Mouse (Mus musculus): ENCODE measurements around the gene Itpkb.

Itpkb gene

DNA sequence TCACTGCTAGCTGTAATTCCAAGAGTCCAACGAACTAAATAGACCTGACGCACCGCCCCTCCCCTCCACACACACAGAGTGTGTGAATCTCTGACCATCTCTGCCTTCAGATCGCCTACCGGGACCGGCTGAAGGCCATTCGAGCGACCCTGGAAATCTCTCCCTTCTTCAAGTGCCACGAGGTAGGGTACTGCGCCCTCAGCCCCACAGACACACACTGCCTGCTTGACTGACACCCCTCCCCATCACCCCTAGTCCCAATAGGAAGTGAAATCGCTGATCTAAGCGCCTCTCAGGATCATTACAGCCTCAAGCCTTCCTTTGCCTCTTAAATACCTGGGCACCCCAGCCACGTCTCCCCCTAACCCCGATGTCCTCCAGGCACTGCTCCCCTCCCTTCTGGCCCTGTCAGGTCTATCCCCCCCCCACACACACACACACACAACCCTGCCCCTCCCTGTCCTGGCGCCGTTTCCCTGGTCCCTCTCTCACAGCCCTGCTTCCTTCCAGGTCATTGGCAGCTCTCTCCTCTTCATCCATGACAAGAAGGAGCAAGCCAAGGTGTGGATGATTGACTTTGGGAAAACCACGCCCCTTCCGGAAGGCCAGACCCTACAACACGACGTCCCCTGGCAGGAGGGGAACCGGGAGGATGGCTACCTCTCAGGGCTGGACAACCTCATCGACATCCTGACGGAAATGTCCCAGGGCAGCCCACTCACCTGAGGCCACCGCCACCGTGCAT is 91.1 kb downstream of the Itpkb start:
- DNase-seq (ENCODE audit: low spot score) = no peak

DNA sequence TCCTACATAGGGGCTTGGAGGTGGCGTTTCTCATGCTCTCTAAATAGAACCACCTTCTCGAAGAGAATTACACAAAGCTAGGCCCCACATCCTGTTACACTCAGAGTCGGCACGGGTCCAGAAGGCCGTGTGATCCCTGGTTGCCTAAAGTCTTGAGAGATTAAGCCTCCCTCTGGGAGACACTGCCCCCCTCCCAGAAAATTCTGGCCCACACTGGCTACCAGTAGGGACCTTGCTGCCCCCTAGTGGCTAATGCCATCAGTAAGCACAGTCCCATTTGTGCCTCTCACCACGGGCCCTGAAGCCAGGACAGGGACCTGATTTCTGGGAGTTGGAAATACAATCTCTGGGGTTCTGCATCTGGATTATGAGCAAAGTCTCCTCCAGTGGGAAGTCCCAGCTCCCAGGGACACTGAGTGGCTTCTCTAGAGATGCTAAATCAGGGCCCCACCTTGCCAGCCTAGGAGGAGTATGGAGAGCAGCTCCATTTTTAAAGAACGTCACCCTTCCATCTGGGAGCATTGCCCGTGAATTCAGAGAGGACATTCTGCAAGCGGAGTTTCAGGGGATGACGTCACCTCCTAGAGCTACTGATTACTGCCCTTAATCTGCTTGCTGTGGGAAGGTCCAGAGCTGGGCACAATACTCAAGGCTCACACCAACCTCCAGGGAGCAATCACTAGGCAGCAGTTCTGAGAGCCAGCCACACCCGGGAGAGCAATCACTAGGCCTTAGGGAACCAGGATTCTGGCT is 92.0 kb downstream of the Itpkb start:
- peak; percentile 85 for DNase-seq (ENCODE audit: low spot score)

DNA sequence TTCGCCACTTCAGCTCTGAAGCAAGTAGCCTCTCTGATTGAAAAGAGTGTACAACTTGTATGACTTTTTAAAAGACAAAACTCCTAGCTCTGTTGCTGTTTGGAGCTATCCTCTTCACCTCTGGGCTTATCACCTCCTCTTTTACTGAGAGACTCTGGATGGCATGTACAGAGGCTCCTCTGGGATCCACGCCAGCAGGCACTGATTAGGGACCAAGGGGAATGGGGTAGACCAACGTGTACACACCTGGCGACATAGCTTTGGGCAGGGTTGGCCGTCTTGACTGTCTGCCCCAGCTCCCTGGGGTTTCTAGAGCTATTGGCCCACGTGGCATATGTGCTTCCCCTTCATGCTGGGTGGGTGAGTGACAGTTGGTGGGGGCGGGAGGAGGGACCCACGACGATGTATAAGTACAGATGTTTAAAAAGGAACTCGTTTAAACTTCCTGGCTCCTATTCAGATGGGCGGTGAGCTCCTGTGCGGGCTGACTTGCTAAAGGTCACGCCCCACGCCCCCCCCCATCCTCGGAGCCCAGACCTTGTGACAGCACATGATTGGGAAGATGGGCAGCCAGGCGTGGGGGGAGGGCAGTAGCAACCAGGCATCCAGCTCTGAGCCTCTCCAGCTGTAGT is 92.8 kb downstream of the Itpkb start:
- no peak for DNase-seq (ENCODE audit: low spot score)

DNA sequence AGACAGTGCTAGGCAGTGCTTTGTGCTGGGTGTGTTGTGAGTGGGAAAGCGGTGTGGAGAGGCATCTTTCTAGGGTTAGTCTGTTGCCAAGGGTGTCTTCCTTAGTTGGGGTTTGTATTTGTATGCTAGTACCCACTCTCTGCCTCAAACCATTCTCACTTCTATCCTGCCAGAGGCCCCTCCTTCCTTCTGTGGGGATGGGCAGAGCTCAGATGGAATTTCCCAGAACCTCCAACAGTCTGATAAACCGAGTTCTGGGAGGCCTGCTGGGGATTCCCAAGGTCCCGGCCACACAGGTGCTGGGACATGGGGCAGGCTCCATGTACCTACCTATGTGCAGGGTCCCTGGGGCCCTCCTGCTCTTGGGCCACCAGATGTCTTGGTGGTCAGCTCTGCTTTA is 93.6 kb downstream of the Itpkb start:
- DNase-seq (ENCODE audit: low spot score) = no peak

DNA sequence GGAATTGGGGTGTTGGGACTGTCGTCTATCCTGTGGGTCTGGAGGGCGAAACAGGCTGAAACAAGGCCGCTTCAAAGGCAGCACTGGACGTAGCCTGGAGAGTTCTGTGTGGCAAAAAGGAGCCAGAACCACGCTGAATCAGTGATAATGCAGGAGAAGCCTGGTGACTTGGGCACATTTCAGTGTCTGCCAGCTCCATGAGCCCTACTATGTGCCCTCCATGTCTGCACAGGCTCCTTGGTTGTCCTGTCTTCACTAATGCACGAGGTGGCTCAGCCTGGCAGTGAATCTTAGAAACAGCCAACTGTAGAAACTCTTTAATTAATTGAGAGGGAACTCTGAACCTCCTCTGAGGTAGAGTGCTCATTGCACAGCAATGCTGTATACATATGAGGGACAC is 96.1 kb downstream of the Itpkb start:
- no peak for DNase-seq (ENCODE audit: low spot score)

DNA sequence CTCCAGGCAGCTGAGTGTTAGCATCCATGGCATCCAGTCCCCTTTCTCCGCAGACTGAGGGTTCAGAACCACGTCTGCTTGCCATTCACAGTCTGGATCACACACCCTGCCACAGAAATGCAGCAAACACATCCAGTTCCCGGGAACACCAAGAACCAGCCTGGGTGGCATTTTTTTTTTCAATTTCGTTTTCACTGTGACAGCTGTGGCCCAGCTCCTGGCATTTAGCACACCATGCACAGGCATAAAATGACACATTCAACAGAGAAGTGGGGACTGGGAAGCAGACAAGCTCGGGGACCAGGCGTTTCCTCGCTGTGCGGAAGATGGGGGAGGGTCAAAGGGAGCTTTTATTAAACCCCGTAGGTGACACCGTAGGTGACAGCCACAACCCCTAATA is 97.4 kb downstream of the Itpkb start:
- no peak for DNase-seq (ENCODE audit: low spot score)

DNA sequence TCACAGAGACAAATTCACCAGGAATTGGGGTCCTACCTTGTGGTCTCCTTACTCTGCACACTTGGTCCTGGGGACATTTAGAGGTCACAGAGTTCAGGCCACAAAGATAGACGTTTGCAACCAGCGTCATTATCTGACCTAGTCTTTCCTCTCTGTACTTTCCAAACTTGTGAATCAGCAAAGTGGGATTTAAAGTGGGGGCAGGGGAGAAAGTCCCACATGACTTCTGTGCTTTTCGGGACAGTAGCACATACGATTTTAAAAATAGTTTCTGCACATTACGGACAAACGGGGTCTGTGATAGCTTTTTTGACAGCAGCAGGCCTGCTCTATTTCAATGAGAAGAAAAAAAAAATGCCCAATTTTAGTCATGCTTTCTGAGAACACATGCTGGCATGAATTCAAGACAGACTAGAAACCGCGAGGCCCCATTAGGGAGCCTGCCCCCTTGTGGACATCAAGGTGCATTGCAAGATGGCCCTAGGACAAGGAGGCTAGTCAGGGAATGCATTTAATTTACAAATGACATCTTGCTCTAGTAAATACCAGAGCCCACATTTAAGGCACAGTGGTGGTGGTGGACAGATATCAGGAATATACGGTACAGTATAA is 97.9 kb downstream of the Itpkb start:
- DNase-seq (ENCODE audit: low spot score) = peak; percentile 77

DNA sequence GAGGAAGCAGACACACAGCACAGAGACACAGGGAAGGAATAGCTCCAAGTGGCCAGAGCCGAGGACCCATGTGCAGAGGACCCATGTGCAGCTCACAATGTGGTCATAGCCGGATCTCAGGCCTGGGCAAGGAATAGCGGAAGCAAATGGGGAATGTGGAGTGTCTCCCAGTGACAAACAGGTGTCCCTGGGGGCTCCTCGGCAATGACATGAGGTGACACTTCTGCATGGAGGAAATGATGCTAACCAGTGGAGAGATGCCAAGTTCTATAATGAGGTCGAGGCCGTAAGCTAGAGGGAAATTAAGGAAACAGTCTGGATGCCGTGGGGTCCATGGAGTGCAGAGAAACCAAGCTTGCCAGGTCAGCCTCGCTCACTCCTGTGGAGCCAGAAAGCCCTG is 98.6 kb downstream of the Itpkb start:
- no peak for DNase-seq (ENCODE audit: low spot score)

DNA sequence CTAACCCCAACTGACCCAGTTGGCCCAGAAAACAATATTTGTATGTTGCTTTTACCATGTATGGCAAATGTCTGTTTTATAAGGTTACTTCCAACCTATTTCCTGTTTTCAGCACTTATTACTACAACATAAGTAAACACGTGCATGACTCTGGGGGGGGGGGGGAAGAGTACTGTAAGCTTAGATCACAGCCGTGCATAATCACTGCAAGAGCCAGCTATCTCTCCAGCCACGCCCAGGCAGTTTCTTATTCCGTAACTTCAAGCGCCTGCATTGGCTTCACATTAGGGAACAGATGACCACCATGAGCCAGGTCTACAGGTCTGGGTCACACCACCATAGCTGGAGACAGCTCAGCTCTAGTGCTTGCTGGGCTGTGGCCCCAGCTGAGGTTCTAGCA is 99.5 kb downstream of the Itpkb start:
- DNase-seq (ENCODE audit: low spot score) = no peak

DNA sequence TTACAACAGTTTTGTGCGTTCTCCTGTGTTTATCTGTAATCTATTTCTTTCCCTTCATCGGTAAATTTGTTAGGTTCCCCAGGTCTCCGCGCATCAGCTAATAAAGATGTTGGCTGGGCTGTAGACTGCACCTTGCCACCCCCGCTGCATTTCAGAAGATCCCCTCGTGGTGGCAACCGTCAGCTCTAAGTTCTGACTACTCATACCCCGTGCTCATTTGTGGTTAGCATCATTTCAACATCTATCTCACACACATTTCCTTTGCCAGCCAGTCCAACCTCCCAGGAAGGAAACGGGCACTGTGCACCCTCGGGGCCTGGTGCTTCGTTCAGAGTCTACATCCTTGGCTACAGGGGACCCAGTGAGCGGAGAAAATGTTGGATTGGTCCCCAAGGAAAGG is 101.5 kb downstream of the Itpkb start:
- DNase-seq (ENCODE audit: low spot score) = no peak

DNA sequence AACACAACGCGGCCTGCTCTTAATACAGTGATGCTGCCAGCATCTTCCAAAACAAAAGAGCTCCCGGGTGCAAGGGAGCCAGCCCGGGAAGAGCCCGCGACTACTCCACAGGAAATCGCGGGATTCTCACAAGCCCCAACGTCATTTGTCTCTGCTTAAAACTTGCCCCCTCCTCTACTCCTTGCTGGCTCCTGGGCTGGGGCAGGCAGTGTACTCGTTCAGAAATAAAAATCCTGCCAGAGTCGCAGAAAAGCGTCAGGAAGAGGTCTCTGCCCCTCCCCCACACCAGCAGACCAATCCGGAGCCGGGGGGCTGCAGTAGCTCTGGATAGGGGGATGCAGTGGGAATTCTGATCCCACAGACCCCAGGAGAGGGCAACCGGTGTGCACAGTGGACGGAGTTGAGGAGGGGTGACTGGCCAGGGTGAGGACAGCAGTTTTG is 102.8 kb downstream of the Itpkb start:
- peak; percentile 69 for DNase-seq (ENCODE audit: low spot score)

DNA sequence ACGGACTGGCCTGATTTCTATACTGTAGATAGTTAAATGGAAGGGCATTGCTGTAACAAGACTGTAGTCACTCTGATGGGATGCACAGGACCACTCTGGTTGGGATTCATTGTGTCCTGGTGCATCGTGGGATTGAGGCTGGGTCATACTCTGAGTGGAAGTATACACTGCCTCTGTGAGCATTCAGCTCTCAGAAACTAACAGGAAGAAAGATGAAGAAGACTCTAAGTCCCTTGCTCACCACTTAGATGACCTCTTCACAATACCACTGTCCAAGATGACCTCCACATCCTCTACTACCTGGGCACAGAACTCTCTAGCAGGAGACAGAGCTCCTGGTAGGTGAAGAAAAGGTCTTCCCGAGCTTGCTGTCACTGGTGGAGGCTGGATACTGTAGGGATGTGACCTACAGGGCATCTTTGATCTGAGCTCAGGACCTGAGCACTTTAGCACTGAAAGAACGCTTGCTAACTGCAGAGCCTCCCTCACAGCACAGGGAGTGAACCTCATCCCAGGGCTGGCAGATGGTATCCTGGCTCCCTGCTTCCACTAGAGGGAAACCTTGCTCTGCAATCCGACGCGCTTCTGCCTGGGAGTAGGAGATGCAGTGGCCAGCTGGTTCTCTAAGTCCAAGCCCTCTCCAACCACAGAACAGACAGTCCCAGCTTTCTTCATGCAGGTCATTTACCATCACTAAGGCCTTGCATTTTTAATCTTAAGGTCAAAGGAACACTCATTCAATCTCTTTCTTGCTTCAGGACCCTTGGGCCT is 103.7 kb downstream of the Itpkb start:
- DNase-seq (ENCODE audit: low spot score) = peak; percentile 92

DNA sequence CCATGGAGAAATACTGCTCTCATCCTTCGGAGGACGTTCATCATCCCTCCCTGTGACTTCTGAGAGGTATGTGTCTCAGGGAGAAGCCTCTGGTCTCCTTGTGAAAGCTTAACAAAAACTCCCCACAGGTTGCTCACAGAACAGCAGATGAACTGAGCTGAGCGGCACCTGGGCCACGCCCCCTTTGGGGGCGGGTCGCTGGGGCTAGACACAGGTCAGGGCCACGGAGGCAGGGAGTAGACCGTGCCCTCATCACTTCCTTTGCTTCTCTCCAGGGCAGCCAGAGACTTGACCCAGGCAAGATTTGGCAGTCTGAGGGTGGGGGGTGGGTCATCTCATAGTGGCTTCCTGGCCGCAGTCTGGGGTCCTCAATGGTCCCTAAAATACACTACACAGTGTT is 104.6 kb downstream of the Itpkb start:
- peak; percentile 73 for DNase-seq (ENCODE audit: low spot score)

DNA sequence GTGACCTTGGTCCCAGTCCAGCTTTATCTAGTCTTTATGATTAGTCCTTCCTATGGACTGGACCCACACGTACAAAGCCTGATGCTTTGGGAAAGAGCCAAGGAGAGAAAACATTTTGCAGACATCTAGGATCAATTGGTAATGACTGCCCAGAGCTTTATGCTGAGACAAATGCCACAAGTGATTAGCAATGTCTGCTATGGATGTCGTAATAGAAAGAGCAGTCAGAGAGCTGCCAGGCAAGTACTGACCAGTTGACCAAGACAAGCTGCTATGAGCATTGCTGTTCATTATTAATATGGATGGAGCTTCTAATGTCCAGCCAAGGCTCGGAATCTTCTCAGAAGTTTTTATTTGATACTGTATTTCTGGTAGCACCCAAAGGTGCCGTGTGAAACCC is 109.2 kb downstream of the Itpkb start:
- DNase-seq (ENCODE audit: low spot score) = no peak

DNA sequence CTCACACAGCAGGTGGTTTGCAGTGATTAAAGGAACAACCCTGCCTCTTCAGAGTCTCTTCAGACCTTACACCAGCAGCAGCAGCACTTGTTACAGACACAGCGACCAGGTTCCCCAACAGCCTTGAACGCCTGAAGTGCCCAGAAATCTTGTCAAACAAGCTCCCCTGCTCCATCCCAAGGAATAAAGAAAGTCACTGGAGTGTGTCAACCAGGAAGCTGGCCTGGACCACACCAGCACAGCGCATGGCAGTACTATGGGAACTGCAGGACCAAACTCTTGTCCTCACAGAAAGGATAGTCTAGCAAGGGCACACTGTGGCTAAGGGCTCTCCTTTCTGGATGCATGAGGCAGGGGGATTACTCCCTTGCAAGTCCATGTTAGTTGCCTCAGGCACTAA is 114.1 kb downstream of the Itpkb start:
- DNase-seq (ENCODE audit: low spot score) = no peak

DNA sequence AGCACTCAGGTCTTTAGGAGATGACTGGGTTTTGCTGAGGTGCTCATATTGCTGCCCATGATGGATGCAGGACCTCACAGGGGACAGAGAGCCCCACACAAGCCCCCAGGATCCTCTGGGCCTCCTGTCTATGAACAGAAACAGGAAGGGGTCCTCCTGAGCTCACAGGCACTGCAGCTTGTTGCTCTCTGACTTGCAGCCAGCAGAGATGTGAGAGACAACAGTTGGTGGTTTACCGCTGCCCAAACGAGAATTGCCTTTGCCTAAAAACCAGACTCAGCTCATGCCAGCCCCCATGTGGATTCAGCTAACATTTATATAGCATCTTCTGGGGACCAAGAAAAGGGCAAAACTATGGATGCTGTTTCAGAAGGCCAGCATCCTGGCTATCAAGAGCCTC is 119.4 kb downstream of the Itpkb start:
- DNase-seq (ENCODE audit: low spot score) = no peak

DNA sequence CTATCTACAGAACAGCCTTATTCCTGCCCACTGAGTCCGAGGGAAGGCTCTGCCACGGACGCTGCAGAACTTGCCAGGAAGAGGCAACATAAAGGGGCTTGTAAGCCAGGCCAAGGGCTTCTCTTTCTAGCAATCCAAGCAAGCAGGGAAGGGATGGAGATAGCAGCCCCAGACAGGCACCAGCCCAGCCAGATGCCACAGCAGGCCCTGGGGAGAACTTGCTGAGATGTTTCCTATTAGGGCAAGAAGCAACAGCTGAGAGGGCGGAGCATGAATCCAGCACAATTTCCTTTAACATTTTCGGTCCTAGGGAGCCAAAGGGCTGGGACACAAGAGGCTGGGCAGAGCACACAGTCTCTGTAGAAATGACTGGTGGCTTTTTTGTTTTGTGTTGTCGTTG is 128.0 kb downstream of the Itpkb start:
- DNase-seq (ENCODE audit: low spot score) = no peak

DNA sequence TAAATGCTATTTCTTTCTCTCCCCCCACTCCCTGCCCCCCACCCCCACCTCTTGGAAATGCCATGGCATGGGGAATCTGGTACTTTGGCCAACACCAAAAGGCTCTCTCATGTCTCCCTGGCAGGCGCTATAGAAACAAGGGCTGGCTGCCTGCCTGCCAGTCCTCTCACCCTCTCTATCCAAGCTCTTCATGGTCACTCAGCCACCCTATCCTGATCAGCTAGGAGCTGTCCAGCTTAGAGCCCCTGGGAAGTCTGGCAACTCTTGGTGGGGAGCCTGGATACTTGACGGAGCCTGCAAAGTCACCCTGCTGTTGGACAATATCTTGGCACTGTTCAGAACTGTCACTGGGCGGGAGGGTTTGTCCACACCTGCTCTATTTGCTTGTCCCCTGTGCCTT is 128.4 kb downstream of the Itpkb start:
- DNase-seq (ENCODE audit: low spot score) = no peak

DNA sequence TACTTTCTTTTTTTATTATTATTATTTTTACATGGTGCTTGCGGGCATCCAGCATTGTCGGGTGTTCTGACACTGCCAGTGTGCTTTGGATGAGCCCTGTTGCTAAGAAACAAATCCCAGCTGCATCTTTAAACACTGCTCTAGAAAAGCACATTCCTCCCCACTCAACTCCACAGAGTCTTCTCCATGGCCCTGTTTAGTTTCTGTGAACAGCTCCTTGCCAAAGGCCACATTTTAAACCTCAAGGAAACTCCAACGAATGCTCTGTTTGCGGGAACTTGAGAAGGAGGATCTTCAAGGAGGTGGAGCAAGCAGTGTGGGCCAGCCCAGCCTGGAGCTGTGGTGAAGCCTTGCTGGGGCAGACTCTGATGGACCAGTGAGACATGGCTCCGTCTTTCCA is 130.4 kb downstream of the Itpkb start:
- DNase-seq (ENCODE audit: low spot score) = no peak

DNA sequence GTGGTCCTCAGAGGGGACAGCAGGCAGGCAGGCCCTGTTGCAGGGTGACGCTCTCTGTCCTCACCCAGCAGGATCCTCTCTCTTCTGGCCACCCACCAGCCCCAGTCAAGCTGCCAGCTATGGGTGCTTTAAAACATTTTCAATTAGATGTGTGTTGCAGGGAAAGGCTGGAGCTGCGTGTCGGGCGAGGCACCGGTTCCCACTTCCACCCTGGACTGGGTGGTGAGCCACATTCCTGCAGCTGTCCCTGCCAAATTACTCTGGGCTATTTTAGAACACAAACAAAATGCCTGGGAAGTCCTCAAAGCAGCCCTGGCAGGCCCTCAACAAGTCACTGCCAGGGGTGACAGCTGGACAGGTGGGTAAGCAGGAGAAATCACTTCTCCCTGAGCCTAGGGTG is 132.1 kb downstream of the Itpkb start:
- DNase-seq (ENCODE audit: low spot score) = no peak

DNA sequence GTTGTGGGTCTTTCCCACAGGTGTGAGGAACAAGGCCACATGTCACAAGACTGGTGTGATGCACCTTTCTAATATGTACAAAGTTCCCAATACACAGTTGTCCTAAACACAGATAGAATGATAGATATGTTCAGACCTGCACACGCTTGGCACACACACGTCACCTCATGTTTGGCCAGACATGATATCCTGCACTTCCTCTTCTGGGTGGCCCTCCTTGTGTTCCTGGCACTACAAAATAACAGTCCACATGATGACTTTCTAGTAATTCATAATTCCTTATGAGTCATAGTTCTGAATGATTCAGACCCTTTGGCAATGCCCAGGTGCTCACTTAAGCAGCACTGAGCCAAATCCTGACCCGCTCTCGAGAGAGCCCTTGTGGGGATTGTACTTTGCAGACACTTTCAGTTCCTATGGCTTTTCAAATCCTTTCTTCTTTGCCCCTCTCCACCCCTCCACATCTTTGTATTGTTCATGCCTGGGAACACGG is 132.7 kb downstream of the Itpkb start:
- no peak for DNase-seq (ENCODE audit: low spot score)

DNA sequence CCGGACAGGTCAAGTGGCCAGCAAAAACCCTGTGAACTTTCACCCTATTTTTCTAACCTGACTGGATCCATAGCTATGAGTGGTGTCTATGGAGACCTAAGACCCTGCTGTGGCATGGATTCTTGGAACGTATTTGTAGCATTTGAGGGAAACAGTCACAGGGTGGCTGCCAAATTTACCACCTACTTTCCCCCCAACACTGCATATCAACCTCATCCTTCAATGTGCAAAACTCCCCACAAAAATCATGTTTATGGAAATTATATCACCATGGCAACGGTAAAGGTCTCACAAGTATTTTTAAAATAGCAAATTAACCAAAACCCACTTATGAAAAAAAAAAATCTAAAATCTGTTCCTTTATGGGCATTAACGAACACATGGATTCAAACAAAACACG is 134.1 kb downstream of the Itpkb start:
- DNase-seq (ENCODE audit: low spot score) = no peak
